Mouse (Mus musculus) embryonic facial prominence, embryonic 14.5 days (tissue): ENCODE data around the gene Zfp518a. TPM values are rescaled to one million over a fixed set of nuclear protein-coding genes. Genes with fewer than 3 reads are reported as not detected.

Source experiments
- ATAC-seq: fragments of 200-750 bp; cut with Nextera tagmentation; 2 replicates; pipeline ENCODE4 v1.8.0; 2017; ENCODE audit warnings: low read depth, moderate number of reproducible peaks, moderate TSS enrichment
- DNase-seq: peaks from one replicate; pipeline ENCODE4 v3.0.0-alpha.2; 2015; ENCODE audit warnings: low spot score
- H3K27ac ChIP-seq: fragments of 300-500 bp; sonication (generic); replicated peaks from 2 replicates; pipeline ENCODE4 v1.5.1; 2014; ENCODE audit warnings: low read depth, mild to moderate bottlenecking, low read length, moderate library complexity
- H3K27me3 ChIP-seq: fragments of 300-500 bp; sonication (generic); replicated peaks from 2 replicates; pipeline ENCODE4 v1.6.1; 2014; ENCODE audit warnings: low read length; ENCODE audit not compliant: control insufficient read depth, insufficient read depth
- H3K36me3 ChIP-seq: fragments of 300-500 bp; sonication (generic); 2 replicates; pipeline ENCODE4 v1.6.1; 2014; ENCODE audit warnings: low read length, mixed read lengths; ENCODE audit not compliant: control insufficient read depth, insufficient read depth
- H3K4me1 ChIP-seq: fragments of 300-500 bp; sonication (generic); 2 replicates; pipeline ENCODE4 v1.6.1; 2014; ENCODE audit warnings: antibody characterized with exemption, low read length; ENCODE audit not compliant: control insufficient read depth, insufficient read depth
- H3K4me2 ChIP-seq: fragments of 300-500 bp; sonication (generic); 2 replicates; pipeline ENCODE4 v1.6.1; 2014; ENCODE audit warnings: low read depth, mild to moderate bottlenecking, low read length, moderate library complexity, mixed read lengths
- H3K4me3 ChIP-seq: fragments of 300-500 bp; sonication (generic); 2 replicates; pipeline ENCODE4 v1.5.1; 2014; ENCODE audit warnings: low read depth, mild to moderate bottlenecking, low read length
- H3K9ac ChIP-seq: fragments of 300-500 bp; sonication (generic); 2 replicates; pipeline ENCODE4 v1.6.1; 2014; ENCODE audit warnings: low read depth, mild to moderate bottlenecking, low read length, moderate library complexity, mixed read lengths
- H3K9me3 ChIP-seq: fragments of 300-500 bp; sonication (generic); 2 replicates; pipeline ENCODE4 v1.6.1; 2016; ENCODE audit warnings: low read length; ENCODE audit not compliant: control insufficient read depth
- WGBS: fragments of 180-500 bp; shearing (Covaris S2); extraction: QIAGEN DNeasy Blood & Tissue Kit; methylation state at CpG from one replicate; pipeline ENCODE4 v1.1.7; 2014; 5-methylcytosine and 5-hydroxymethylcytosine counted together
- microRNA-seq: library from miRNA; unstranded; fragments of <30 nt; microRNA quantifications from one replicate; pipeline ENCODE4, GENCODE M21; 2016; ENCODE audit warnings: borderline number of aligned reads
- polyA plus RNA-seq: library from polyadenylated mRNA; unstranded; fragments of >200 nt; fragmentation: Nextera tagmentation; extraction: Ambion mirVana; gene quantifications from 2 replicates; pipeline ENCODE4 v1.2.1, GENCODE M21; 2014

Zfp518a gene
- polyA plus RNA-seq, 1 experiment from 2014 or later: 11.2 TPM

DNA sequence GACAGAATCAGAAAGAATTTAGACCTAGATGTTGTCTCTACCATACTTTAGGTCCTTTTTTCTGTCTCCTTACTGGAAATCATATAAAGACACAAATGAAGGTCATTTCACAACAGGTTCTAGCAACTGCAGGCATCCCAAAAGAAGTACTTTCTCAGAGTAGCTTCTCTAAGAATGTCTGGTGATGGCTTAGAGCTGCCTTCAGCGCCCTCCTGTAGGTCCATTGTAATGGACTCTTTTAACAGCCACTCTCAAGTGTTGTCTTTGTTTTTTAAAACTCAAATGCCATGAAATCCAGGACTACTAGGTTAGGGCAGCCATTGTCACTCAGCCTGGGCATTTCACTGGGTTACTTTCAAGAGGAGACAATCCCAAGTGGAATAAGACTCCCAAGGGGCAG is 64.5 kb downstream of the Zfp518a start:
- Histone ChIP-seq H3K9me3 (no peaks in the 10 kb centered on the region), H3K9ac (no peak overlapping the region), H3K27me3 (no peaks in the 10 kb centered on the region), H3K4me3 (no peak overlapping the region), H3K36me3 (no peaks in the 10 kb centered on the region), H3K4me2 (no peak overlapping the region), H3K27ac (no peak overlapping the region), H3K4me1 (no peaks in the 10 kb centered on the region)
- DNase-seq (no peak), ATAC-seq (no peak)
- WGBS: 25% methylated on average over 1 of the region's 1 CpGs

DNA sequence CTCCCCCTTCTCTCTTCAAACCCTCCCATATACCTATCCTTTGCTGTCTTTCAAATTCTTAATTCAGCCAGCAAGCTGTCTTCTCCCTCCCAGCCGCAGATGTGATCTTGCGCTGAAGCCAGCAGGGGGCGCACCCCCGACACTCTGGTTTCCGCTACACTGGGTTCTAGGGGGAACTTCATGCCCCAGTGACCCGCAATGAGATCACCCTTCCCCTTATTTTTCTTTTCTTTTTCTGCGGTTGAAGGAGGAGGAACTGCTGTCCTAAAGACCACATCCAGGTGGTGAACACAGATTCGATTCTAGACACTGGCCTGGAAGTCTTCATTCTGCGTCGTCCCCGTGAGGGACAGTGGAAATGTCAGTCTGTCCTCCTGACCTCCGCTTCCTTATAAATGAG is 68.5 kb downstream of the Zfp518a start:
- H3K9ac ChIP-seq: no peak overlapping the region
- no peak overlapping the region for H3K27ac ChIP-seq
- 50% methylated on average over 12 of the region's 12 CpGs for WGBS
- no peak overlapping the region for H3K4me3 ChIP-seq
- H3K27me3 ChIP-seq: no peaks in the 10 kb centered on the region
- DNase-seq (no peak), ATAC-seq (no peak)
- no peaks in the 10 kb centered on the region for H3K36me3 ChIP-seq
- H3K4me2 ChIP-seq: no peak overlapping the region
- no peaks in the 10 kb centered on the region for H3K4me1 ChIP-seq
- no peaks in the 10 kb centered on the region for H3K9me3 ChIP-seq

DNA sequence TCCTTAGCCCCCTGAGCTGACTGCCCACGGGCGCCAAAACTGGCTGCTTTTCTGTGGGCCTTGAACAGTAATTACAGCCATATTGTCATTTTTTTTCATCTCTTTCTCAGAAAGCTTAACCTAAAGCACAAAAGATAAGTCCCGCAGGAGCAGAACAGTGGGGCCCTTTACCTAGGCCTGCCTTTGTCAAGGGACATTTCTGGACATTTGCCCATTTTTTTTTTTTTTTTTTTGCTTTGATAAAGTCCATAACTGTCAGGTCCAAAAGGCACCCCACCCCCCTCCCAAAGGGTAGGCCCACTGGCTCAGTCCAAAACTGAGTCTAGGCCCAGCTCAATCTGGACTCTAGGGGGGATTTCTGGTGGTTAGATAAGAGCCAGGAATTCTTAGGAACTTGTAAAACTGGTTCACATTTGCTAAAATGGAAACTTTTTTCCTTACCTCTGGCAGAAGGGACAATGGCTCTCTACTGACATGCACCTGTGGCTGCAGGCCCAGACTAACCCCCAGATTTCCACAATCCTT is 69.9 kb downstream of the Zfp518a start:
- Histone ChIP-seq H3K4me3 (no peak overlapping the region), H3K4me2 (no peak overlapping the region), H3K9ac (no peak overlapping the region), H3K36me3 (no peaks in the 10 kb centered on the region), H3K9me3 (no peaks in the 10 kb centered on the region), H3K27ac (no peak overlapping the region; the same call in 1 of the 2 replicates), H3K4me1 (no peaks in the 10 kb centered on the region), H3K27me3 (no peaks in the 10 kb centered on the region)
- no peak for ATAC-seq
- DNase-seq: peak; percentile 43
- 66% methylated on average over 3 of the region's 3 CpGs for WGBS

DNA sequence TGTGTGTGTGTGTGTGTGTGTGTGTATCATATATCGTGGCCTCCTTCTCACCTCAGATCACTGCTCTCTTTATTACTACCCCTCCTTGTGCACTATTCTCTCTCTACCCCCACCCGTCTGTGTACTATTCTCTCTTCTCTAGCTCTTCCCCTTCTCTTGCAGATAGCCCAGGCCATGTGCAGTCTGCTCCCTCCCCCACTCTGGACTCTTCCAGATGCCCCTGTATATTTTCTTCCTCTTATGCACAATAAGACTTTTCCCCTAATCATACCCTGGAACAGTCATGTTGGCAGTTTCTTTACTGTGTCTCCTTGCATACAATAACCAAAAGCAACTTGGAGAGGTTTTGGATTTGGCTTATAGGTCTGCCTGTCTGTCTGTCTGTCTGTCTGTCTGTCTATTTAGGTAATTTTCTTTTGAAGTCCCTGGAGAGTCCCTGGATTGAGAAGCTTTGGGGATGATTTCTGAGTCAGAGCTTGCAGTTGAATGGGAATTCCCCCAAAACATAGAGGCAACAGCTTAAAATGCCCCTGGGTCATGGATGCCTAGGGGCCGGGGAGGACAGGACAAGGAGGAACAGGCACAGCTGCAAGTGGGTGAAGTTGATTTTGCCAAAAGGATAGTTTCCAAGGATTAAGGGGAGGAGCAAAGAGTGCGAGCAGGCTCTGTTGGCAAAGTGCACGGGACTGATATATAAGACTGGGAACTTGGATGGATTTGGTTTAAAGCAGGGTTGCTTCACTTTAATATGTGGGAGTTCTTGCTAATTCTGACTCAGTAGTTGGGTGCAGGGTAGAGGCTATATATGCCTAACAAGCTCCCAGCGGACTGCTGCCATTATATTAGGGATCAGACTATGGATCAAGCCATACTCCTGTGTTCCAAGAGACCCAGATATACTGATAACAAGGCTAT is 70.7 kb downstream of the Zfp518a start:
- Histone ChIP-seq H3K27me3 (no peaks in the 10 kb centered on the region), H3K9me3 (no peaks in the 10 kb centered on the region), H3K4me2 (no peak overlapping the region), H3K4me1 (no peaks in the 10 kb centered on the region), H3K9ac (no peak overlapping the region), H3K4me3 (no peak overlapping the region), H3K36me3 (no peaks in the 10 kb centered on the region), H3K27ac (no peak overlapping the region)
- ATAC-seq (no peak), DNase-seq (no peak)
- 66% methylated on average over 6 of the region's 6 CpGs for WGBS

Small RNA genes lying within 50 kb of the gene (microRNA-seq; reads per million reads assigned to microRNA genes)
- not detected for gene Mir8092

Other genes with a start within 250 kb of the Zfp518a start
- not detected in 2 replicates for gene Cc2d2b, start 146.0 kb upstream of the Zfp518a start, polyA plus RNA-seq
- gene Ccnj, start 63.4 kb upstream of the Zfp518a start, polyA plus RNA-seq: 7.8 and 9.4 TPM in 2 replicates
- gene Blnk, start 99.8 kb downstream of the Zfp518a start, polyA plus RNA-seq: 2.4 and 2.7 TPM in 2 replicates
- gene Dntt, start 134.6 kb downstream of the Zfp518a start, polyA plus RNA-seq: 0.10 TPM in 1 of 2 replicates, not detected in the other
- gene Opalin, start 182.4 kb downstream of the Zfp518a start, polyA plus RNA-seq: not detected in 2 replicates